Mouse (Mus musculus) yolk sac, embryonic 10.5 days (tissue): ENCODE measurements around the gene Ccdc162.
A peak's percentile ranks its signal among the peaks of the same experiment; 100 is the strongest.

Experiments
- DNase-seq: peaks from one replicate; pipeline ENCODE4 v3.0.0-alpha.2; 2017; ENCODE audit warnings: low spot score

Gene Ccdc162

GRCm38 (mm10) chr10:41537983-41538330, 178.5 kb downstream of the Ccdc162 start:
- no peak for DNase-seq

- DNase-seq = no peak
Observed at GRCm38 (mm10) chr10:41537226-41537982, 179.0 kb downstream of the Ccdc162 start.

GRCm38 (mm10) chr10:41536714-41537113, 179.7 kb downstream of the Ccdc162 start:
- DNase-seq = no peak

- DNase-seq = no peak
Observed at GRCm38 (mm10) chr10:41535991-41536390, 180.4 kb downstream of the Ccdc162 start.

- DNase-seq = no peak
Observed at GRCm38 (mm10) chr10:41529972-41530371, 186.5 kb downstream of the Ccdc162 start.

- no peak for DNase-seq
Observed at GRCm38 (mm10) chr10:41525696-41526095, 190.7 kb downstream of the Ccdc162 start.

- no peak for DNase-seq
Observed at GRCm38 (mm10) chr10:41523386-41523785, 193.0 kb downstream of the Ccdc162 start.

- no peak for DNase-seq
Observed at GRCm38 (mm10) chr10:41520410-41520673, 196.1 kb downstream of the Ccdc162 start.

GRCm38 (mm10) chr10:41519640-41520409, 196.6 kb downstream of the Ccdc162 start:
- no peak for DNase-seq

GRCm38 (mm10) chr10:41518981-41519618, 197.3 kb downstream of the Ccdc162 start, which contains the start of gene Cd164:
TSS of gene Cd164 (plus strand) at chr10:41519414.
- DNase-seq = peak; percentile 92

GRCm38 (mm10) chr10:41518508-41518980, 197.9 kb downstream of the Ccdc162 start:
- peak; percentile 86 for DNase-seq

- no peak for DNase-seq
Observed at GRCm38 (mm10) chr10:41514921-41515320, 201.5 kb downstream of the Ccdc162 start.

- no peak for DNase-seq
Observed at GRCm38 (mm10) chr10:41514301-41514700, 202.1 kb downstream of the Ccdc162 start.

- no peak for DNase-seq
Observed at GRCm38 (mm10) chr10:41509160-41509559, 207.3 kb downstream of the Ccdc162 start.

GRCm38 (mm10) chr10:41505446-41505845, 211.0 kb downstream of the Ccdc162 start:
- DNase-seq = peak; percentile 56

- no peak for DNase-seq
Observed at GRCm38 (mm10) chr10:41504996-41505395, 211.4 kb downstream of the Ccdc162 start.

GRCm38 (mm10) chr10:41500941-41501340, 215.5 kb downstream of the Ccdc162 start:
- DNase-seq = no peak

- DNase-seq = no peak
Observed at GRCm38 (mm10) chr10:41491111-41491510, 225.3 kb downstream of the Ccdc162 start.

GRCm38 (mm10) chr10:41490518-41490873, 225.9 kb downstream of the Ccdc162 start:
- no peak for DNase-seq

GRCm38 (mm10) chr10:41489708-41490517, 226.5 kb downstream of the Ccdc162 start, which contains the start of the genes Smpd2 and Ppil6:
TSS of gene Smpd2 (minus strand) at chr10:41490369.
TSS of gene Ppil6 (plus strand) at chr10:41490439.
- DNase-seq = peak; percentile 97

GRCm38 (mm10) chr10:41489294-41489693, 227.1 kb downstream of the Ccdc162 start:
- peak; percentile 79 for DNase-seq

- no peak for DNase-seq
Observed at GRCm38 (mm10) chr10:41488877-41489276, 227.6 kb downstream of the Ccdc162 start.
